Mouse (Mus musculus) limb, embryonic 14.5 days (tissue): ENCODE data around the gene Frmd8. TPM values are rescaled to one million over a fixed set of nuclear protein-coding genes. Genes with fewer than 3 reads are reported as not detected.

ENCODE experiments used
- ATAC-seq: fragments of 200-750 bp; cut with Nextera tagmentation; 2 replicates; pipeline ENCODE4 v1.8.0; 2017; ENCODE audit warnings: low read depth, moderate number of reproducible peaks, moderate TSS enrichment; ENCODE audit not compliant: low FRiP score
- DNase-seq: peaks from one replicate; pipeline ENCODE4 v3.0.0-alpha.2; 2015; ENCODE audit warnings: low spot score
- H3K27ac ChIP-seq: fragments of 300-500 bp; sonication (generic); replicated peaks from 2 replicates; pipeline ENCODE4 v1.5.1; 2014; ENCODE audit warnings: low read depth, mild to moderate bottlenecking, low read length, moderate library complexity, mixed read lengths
- H3K27me3 ChIP-seq: fragments of 300-500 bp; sonication (generic); 2 replicates; pipeline ENCODE4 v1.6.1; 2014; ENCODE audit warnings: low read length, mixed read lengths; ENCODE audit not compliant: control insufficient read depth, insufficient read depth
- H3K36me3 ChIP-seq: fragments of 300-500 bp; sonication (generic); 2 replicates; pipeline ENCODE4 v1.6.1; 2014; ENCODE audit warnings: mild to moderate bottlenecking, low read length, moderate library complexity, mixed read lengths; ENCODE audit not compliant: control insufficient read depth, insufficient read depth
- H3K4me1 ChIP-seq: fragments of 300-500 bp; sonication (generic); 2 replicates; pipeline ENCODE4 v1.6.1; 2014; ENCODE audit warnings: antibody characterized with exemption, low read length, mixed read lengths; ENCODE audit not compliant: control insufficient read depth, insufficient read depth
- H3K4me2 ChIP-seq: fragments of 300-500 bp; sonication (generic); replicated peaks from 2 replicates; pipeline ENCODE4 v1.6.1; 2014; ENCODE audit warnings: low read depth, mild to moderate bottlenecking, low read length, moderate library complexity; ENCODE audit not compliant: severe bottlenecking
- H3K4me3 ChIP-seq: fragments of 300-500 bp; sonication (generic); replicated peaks from 2 replicates; pipeline ENCODE4 v1.5.1; 2014; ENCODE audit warnings: low read length
- H3K9ac ChIP-seq: fragments of 300-500 bp; sonication (generic); 2 replicates; pipeline ENCODE4 v1.6.1; 2014; ENCODE audit warnings: mild to moderate bottlenecking, low read depth, low read length, moderate library complexity; ENCODE audit not compliant: severe bottlenecking
- H3K9me3 ChIP-seq: fragments of 300-500 bp; sonication (generic); 2 replicates; pipeline ENCODE4 v1.6.1; 2016; ENCODE audit warnings: low read length; ENCODE audit not compliant: control insufficient read depth
- POLR2A ChIP-seq: fragments of 200-500 bp; IDR thresholded peaks from 2 replicates; pipeline ENCODE4 v1.8.0; 2012; ENCODE audit warnings: inconsistent platforms, mild to moderate bottlenecking, moderate library complexity, borderline replicate concordance; ENCODE audit not compliant: insufficient read depth, insufficient read length; ENCODE audit errors: extremely low read depth
- WGBS: fragments of 180-500 bp; shearing (Covaris S2); extraction: QIAGEN DNeasy Blood & Tissue Kit; methylation state at CpG from one replicate; pipeline ENCODE4 v1.1.7; 2014; 5-methylcytosine and 5-hydroxymethylcytosine counted together
- polyA plus RNA-seq, 2 experiments: library from polyadenylated mRNA; depleted of rRNA in 1 of 2; stranded (reverse) in 1 of 2; unstranded in 1 of 2; fragments of >200 nt; fragmentation: Nextera tagmentation in 1 of 2; extraction: Ambion mirVana in 1 of 2; gene quantifications; 2 replicates each; pipeline versions ENCODE4 v1.2.1 to v1.2.3; 2012 to 2014

The Frmd8 gene
- polyA plus RNA-seq, 2 experiments: 22.7 TPM

- 82% methylated on average over 9 of the region's 9 CpGs for WGBS
- no peak overlapping the region for H3K9ac ChIP-seq
- no peak for DNase-seq
- H3K4me3 ChIP-seq: no peak overlapping the region
- H3K36me3 ChIP-seq: 0 out of 2 replicates have a peak, but pooled peaks cover 2% of the 10 kb centered on the region
- H3K9me3 ChIP-seq: no peaks in the 10 kb centered on the region
- ATAC-seq: no peak
- no peak overlapping the region for H3K4me2 ChIP-seq
- no peak overlapping the region for H3K27ac ChIP-seq
- no peaks in the 10 kb centered on the region for H3K27me3 ChIP-seq
- H3K4me1 ChIP-seq: peaks cover 38% of the 10 kb centered on the region
- TF ChIP-seq POLR2A: no peak
Observed at GRCm38 (mm10) chr19:5840890-5841388, 34.1 kb downstream of the Frmd8 start.

GRCm38 (mm10) chr19:5840086-5840889 is 34.8 kb downstream of the Frmd8 start:
- no peak for DNase-seq
- TF ChIP-seq POLR2A: no peak
- Histone ChIP-seq H3K27me3 (no peaks in the 10 kb centered on the region), H3K4me2 (no peak overlapping the region), H3K9me3 (no peaks in the 10 kb centered on the region), H3K4me1 (peaks cover 37% of the 10 kb centered on the region), H3K9ac (no peak overlapping the region), H3K4me3 (no peak overlapping the region), H3K36me3 (0 out of 2 replicates have a peak, but pooled peaks cover 2% of the 10 kb centered on the region), H3K27ac (no peak overlapping the region)
- ATAC-seq: no peak
- WGBS: 67% methylated on average over 18 of the region's 18 CpGs

DNA sequence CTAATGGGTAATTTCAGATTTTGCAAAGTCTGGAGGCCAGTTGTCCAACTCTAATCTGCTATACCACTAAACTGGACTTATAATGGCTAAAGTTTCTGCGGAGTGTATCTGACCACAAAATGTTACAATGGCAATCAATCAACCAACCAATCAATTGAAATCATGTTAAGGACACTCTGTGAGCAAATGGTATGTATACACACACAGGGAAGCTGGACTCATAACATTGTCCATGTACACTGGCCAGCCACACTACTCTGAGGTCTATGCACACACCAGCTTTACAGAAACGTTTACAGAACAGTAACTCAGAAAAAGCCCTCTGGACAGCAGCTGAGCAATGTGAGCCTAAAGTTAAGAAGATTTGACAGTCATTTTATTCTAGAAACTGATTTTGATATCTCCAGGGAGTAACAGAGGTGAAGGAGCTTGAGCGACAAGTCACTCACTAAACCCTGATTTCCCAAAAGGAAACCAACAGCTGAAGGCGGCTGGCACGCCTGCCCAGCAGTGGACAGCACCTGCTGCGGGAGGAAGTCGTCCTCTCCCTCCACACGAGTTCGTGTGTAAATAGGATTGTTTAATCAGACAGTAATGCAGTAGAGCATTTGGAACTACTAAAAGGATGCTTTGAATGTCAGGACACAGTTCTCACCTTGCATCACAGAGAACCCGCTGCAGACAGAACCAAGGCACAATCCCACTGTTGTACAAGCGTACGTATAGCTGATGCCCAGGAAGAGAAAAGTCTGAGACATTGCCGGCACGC is 35.6 kb downstream of the Frmd8 start:
- WGBS: 71% methylated on average over 14 of the region's 14 CpGs
- Histone ChIP-seq H3K36me3 (0 out of 2 replicates have a peak, but pooled peaks cover 2% of the 10 kb centered on the region), H3K27ac (no peak overlapping the region), H3K4me3 (no peak overlapping the region), H3K9ac (no peak overlapping the region), H3K4me1 (peaks cover 29% of the 10 kb centered on the region), H3K9me3 (no peaks in the 10 kb centered on the region), H3K27me3 (no peaks in the 10 kb centered on the region), H3K4me2 (no peak overlapping the region)
- DNase-seq: no peak
- no peak for ATAC-seq
- no peak for TF ChIP-seq POLR2A

DNA sequence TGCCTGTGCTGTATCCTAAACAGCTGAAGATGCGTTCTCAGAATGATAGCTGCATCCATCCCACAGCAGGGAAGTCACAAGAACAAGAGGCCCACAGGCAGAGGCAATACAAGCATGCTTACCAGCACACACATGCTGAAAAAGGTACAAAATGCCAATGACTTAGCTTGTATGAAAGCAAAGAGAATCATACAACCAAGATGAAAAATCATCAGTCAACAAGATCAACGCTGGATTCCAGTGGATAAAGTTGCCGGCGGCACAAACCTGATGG is 36.2 kb downstream of the Frmd8 start:
- WGBS: 84% methylated on average over 4 of the region's 4 CpGs
- no peak overlapping the region for H3K4me3 ChIP-seq
- H3K9me3 ChIP-seq: no peaks in the 10 kb centered on the region
- no peak overlapping the region for H3K27ac ChIP-seq
- no peak overlapping the region for H3K4me2 ChIP-seq
- TF ChIP-seq POLR2A: no peak
- H3K4me1 ChIP-seq: peaks cover 22% of the 10 kb centered on the region
- H3K9ac ChIP-seq: no peak overlapping the region
- H3K27me3 ChIP-seq: no peaks in the 10 kb centered on the region
- H3K36me3 ChIP-seq: 0 out of 2 replicates have a peak, but pooled peaks cover 2% of the 10 kb centered on the region
- DNase-seq (no peak), ATAC-seq (no peak)

GRCm38 (mm10) chr19:5838136-5838891 is 36.8 kb downstream of the Frmd8 start:
- Histone ChIP-seq H3K4me3 (no peak overlapping the region), H3K9ac (no peak overlapping the region), H3K27me3 (no peaks in the 10 kb centered on the region), H3K9me3 (no peaks in the 10 kb centered on the region), H3K27ac (no peak overlapping the region), H3K36me3 (0 out of 2 replicates have a peak, but pooled peaks cover 2% of the 10 kb centered on the region), H3K4me2 (no peak overlapping the region), H3K4me1 (peaks cover 18% of the 10 kb centered on the region)
- no peak for TF ChIP-seq POLR2A
- no peak for DNase-seq
- WGBS: 75% methylated on average over 12 of the region's 12 CpGs
- ATAC-seq: no peak
